Mouse (Mus musculus) ES-E14 (cell line): ENCODE measurements around the gene Fermt2.

Experiments
- MAFK ChIP-seq: IDR thresholded peaks from 2 replicates; pipeline ENCODE4 v1.6.1; 2014; ENCODE audit warnings: mild to moderate bottlenecking, low read depth, low read length, inconsistent platforms; ENCODE audit not compliant: insufficient read depth
- ZC3H11A ChIP-seq: IDR thresholded peaks from 2 replicates; pipeline ENCODE4 v1.6.1; 2012; ENCODE audit warnings: low read depth, mild to moderate bottlenecking, inconsistent platforms, low read length, borderline replicate concordance
- ZNF384 ChIP-seq: IDR thresholded peaks from 2 replicates; pipeline ENCODE4 v1.6.1; 2012; ENCODE audit warnings: low read depth, low read length, inconsistent platforms

DNA sequence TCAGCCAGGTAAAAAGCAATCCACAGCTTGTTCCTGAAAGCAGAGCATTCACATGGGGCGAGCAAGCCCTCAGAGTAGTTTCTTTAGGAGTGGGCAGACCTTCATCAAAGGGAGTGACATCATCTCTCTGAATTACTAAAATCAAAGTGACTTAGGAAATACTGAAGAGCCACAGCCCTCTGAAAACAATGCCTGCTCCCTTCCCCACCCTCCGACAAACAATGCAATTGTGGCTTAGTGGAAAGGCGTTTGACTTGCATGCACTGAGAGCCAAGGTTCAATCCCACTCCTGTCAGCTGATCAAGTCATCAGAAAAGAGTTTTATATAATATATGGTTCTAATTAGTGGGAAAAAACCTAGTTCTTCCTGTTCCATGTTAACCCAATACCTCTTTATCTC lies 26.0 kb downstream of the Fermt2 start:
- no peak for TF ChIP-seq MAFK
- TF ChIP-seq ZNF384, result no peak
- no peak for TF ChIP-seq ZC3H11A
